Mouse (Mus musculus): ENCODE measurements around the gene Cnot6.

The Cnot6 gene

GRCm38 (mm10) chr11:49713336-49714334, 1.1 kb upstream of the Cnot6 start:
- DNase-seq (ENCODE audit: low spot score in 2 of 2): no peak

- DNase-seq (ENCODE audit: low spot score in 2 of 2): peak in 1 of 2 experiments; percentile 44
These were observed 455 bp downstream of the Cnot6 start for GRCm38 (mm10) chr11:49711981-49712554.

- no peak for DNase-seq (ENCODE audit: low spot score in 2 of 2)
These were observed 1.9 kb downstream of the Cnot6 start for GRCm38 (mm10) chr11:49710664-49711063.

- DNase-seq (ENCODE audit: low spot score in 2 of 2): no peak
These were observed 4.7 kb downstream of the Cnot6 start for GRCm38 (mm10) chr11:49707834-49708233.

- no peak for DNase-seq (ENCODE audit: low spot score in 2 of 2)
These were observed 7.7 kb downstream of the Cnot6 start for GRCm38 (mm10) chr11:49704804-49705203.

- no peak for DNase-seq (ENCODE audit: low spot score in 2 of 2)
These were observed 10.5 kb downstream of the Cnot6 start for GRCm38 (mm10) chr11:49702014-49702413.

- DNase-seq (ENCODE audit: low spot score in 2 of 2): no peak
These were observed 13.4 kb downstream of the Cnot6 start for GRCm38 (mm10) chr11:49699079-49699478.

GRCm38 (mm10) chr11:49697779-49698178, 14.7 kb downstream of the Cnot6 start:
- no peak for DNase-seq (ENCODE audit: low spot score in 2 of 2)

- DNase-seq (ENCODE audit: low spot score in 2 of 2): no peak
These were observed 16.1 kb downstream of the Cnot6 start for GRCm38 (mm10) chr11:49696472-49696871.

GRCm38 (mm10) chr11:49695695-49696094, 16.8 kb downstream of the Cnot6 start:
- no peak for DNase-seq (ENCODE audit: low spot score in 2 of 2)

GRCm38 (mm10) chr11:49695013-49695412, 17.5 kb downstream of the Cnot6 start:
- no peak for DNase-seq (ENCODE audit: low spot score in 2 of 2)

GRCm38 (mm10) chr11:49684237-49684973, 28.1 kb downstream of the Cnot6 start:
- no peak for DNase-seq (ENCODE audit: low spot score in 2 of 2)

GRCm38 (mm10) chr11:49673433-49673832, 39.1 kb downstream of the Cnot6 start:
- no peak for DNase-seq (ENCODE audit: low spot score in 2 of 2)

- DNase-seq (ENCODE audit: low spot score in 2 of 2): no peak
These were observed 47.1 kb downstream of the Cnot6 start for GRCm38 (mm10) chr11:49665462-49665861.

- no peak for DNase-seq (ENCODE audit: low spot score in 2 of 2)
These were observed 48.0 kb downstream of the Cnot6 start for GRCm38 (mm10) chr11:49664262-49665140.

GRCm38 (mm10) chr11:49663310-49663709, 49.2 kb downstream of the Cnot6 start, which contains the start of gene Scgb3a1:
TSS of gene Scgb3a1 (plus strand) at chr11:49663610.
- no peak for DNase-seq (ENCODE audit: low spot score in 2 of 2)

- no peak for DNase-seq (ENCODE audit: low spot score in 2 of 2)
These were observed 50.2 kb downstream of the Cnot6 start for GRCm38 (mm10) chr11:49662292-49662780.

GRCm38 (mm10) chr11:49659470-49659799, 53.1 kb downstream of the Cnot6 start:
- no peak for DNase-seq (ENCODE audit: low spot score in 2 of 2)

- DNase-seq (ENCODE audit: low spot score in 2 of 2): no peak
These were observed 53.6 kb downstream of the Cnot6 start for GRCm38 (mm10) chr11:49658791-49659469.

GRCm38 (mm10) chr11:49658065-49658464, 54.5 kb downstream of the Cnot6 start:
- no peak for DNase-seq (ENCODE audit: low spot score in 2 of 2)

GRCm38 (mm10) chr11:49655501-49655900, 57.0 kb downstream of the Cnot6 start:
- DNase-seq (ENCODE audit: low spot score in 2 of 2): no peak
